Mouse (Mus musculus): Measurements from ENCODE around the gene Cyp27a1. TPM values are rescaled to one million over a fixed set of nuclear protein-coding genes. Genes with fewer than 3 reads are reported as not detected.

The Cyp27a1 gene
- total RNA-seq, 2 experiments from 2014 or later = 1.5 to 2.8 TPM

DNA sequence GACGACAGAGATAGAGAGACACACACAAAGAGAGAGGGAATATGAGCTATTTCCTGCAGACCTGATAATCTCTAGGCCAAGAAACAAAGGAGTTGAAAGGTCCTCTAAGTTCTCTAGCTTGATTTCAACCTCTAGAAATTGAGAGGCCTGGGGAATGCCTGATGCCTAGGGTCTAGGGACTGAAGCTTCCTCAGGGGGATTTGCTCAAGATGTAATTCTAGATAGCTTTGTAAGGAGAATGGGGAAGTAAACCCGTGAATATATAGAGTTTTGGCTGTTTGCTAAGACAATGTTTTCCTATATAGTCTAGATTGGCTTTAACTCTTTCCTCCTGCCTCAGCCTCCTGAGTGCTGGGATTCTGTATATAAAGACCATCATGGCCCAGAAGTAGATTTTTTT lies 1.6 kb downstream of the Cyp27a1 start:
- intact Hi-C loops (cut with DNase I) = no loop called here

DNA sequence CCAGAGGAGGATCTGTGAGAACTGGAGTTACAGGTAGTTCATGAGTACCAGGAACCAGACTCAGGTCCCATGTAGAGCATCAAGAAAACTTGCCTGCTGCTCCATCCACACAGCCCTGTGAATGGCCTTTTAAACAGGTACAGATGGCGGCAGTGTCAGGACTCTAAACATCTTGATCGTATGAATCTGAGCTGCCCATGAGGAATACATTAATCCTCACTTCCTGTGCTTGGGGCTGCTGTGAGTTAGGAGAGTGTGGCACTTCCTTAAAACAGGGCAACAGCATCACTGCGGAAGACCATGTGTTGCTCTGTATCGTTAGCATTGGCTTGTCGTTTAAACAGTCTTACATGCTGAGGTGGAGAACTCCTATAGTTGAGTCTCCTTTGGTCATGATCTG lies 2.1 kb downstream of the Cyp27a1 start:
- no peak for DNase-seq (ENCODE audit: low spot score in 2 of 2)
- intact Hi-C loops (cut with DNase I) = no loop called here

More for the DNA sequence above, 1.6 kb downstream of the Cyp27a1 start:
- DNase-seq (ENCODE audit: low spot score in 2 of 2) = no peak

DNA sequence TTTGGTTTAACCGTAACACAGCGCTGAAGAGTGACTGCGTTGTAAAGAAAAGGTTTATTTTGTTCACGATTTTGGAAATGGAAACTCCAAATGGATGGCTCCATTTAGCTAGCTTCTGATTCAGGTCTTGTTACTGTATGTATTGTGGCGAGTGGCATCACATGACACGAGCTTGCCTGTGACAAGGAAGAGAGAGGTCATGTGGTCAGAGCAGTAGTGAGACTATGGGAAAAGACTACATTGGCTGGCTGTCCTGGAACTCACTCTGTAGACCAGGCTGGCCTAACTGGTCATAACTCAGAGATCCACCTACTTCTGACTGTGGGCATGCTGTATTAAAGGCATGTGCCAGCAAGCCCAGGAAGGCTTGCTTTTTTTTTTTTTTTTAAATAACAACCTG lies 2.5 kb downstream of the Cyp27a1 start:
- intact Hi-C loops (cut with DNase I) = no loop called here
- no peak for DNase-seq (ENCODE audit: low spot score in 2 of 2)

DNA sequence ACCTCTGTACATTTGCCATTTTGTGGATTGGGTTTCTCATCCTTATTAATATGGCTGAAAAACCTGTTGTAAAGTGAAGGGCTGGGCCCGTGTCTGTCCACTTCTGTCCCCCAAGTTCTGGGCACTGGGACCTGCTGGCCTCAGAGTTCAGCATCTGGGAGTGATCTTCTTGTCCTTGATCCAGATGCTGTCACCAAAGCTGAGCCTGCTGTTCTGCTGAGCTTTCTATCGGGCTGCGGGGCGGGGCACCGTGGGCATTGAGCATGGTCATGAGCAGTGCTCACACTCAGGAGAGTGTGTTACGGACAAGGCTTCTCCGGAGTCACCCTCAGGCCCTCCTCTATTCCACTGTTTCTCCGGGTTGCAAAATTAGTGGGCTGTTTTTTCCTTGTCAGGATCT lies 4.7 kb downstream of the Cyp27a1 start:
- no peak for DNase-seq (ENCODE audit: low spot score in 2 of 2)
- intact Hi-C loops (cut with DNase I) = no loop called here

DNA sequence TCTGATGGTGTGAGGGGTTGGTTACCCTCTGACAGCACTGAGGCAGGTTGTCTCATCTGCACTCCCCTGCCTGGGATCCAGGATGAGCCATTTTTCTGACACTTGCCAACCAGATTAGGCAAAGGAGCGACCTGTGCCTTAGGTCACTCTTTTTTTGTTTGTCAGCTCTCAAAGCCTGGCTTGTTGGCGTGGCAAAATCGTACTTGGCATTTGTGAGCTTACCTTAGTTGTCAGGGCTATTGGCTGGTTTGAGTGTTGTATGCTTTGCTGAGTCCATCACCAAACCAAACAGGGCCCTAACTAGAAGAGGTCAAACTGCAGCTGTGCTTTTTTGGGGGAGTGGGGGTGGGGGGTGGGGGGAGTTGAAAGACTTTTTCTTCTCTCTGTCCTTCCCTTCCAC lies 5.9 kb downstream of the Cyp27a1 start:
- no peak for DNase-seq (ENCODE audit: low spot score in 2 of 2)
- intact Hi-C loops (cut with DNase I) = no loop called here

DNA sequence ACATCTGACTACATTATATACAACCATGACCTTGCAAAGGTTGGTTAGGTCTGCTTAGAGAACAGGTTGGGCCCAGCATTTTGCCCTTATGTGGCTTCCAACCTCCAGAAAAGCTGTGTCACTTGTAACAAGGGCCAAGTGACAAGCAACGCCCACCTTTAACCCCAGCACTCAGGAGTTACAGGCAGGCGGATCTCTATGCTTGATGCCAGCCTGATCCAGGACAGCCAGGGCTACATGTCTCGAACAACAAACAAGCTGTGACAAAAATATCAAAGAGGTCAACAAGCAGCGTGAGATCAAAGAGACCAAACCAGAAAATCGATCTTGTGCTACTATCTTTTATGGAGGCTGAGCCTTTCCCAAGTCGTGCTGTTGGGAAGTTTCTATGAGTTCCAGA lies 8.3 kb downstream of the Cyp27a1 start:
- intact Hi-C loops (cut with DNase I) = no loop called here
- DNase-seq (ENCODE audit: low spot score in 2 of 2) = no peak

DNA sequence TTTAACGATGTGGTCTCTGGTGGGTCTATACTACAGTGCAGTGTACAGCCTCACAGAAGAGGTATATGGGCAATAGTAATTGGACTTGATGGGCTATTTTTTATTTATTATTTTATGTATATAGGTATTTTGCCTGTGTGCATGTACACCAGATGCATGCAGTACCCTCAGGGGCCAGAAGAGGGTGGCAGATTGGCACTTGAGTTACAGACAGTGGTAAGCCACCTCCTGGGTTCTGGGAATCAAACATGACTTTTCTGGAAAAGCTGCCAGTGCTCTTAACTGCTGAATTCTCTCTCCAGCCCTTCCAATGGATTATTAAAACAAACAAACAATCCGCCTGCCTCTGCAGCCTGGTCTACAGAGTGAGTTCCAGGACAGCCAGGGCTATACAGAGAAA lies 10.4 kb downstream of the Cyp27a1 start:
- intact Hi-C loops (cut with DNase I) = no loop called here
- DNase-seq (ENCODE audit: low spot score in 2 of 2) = no peak

DNA sequence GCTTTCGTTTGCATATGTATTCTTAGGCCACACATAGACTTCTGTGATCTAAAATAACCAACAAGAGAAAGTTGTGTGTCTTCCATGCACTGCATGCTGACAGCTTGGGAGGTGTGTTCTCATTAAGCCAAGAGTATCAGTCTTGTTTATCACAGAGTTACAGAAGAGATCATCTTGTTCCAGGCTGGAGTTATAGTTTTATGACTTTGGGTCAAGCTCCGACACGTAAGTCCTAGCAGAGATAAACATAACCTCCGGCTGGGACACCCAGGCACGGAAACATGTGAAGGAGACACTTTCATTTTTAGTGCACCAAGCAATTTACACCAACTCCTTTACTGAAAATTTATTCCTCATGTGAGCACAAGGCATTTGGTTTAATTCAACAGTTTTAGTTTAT lies 12.7 kb downstream of the Cyp27a1 start:
- DNase-seq (ENCODE audit: low spot score in 2 of 2) = no peak
- intact Hi-C loops (cut with DNase I) = no loop called here

DNA sequence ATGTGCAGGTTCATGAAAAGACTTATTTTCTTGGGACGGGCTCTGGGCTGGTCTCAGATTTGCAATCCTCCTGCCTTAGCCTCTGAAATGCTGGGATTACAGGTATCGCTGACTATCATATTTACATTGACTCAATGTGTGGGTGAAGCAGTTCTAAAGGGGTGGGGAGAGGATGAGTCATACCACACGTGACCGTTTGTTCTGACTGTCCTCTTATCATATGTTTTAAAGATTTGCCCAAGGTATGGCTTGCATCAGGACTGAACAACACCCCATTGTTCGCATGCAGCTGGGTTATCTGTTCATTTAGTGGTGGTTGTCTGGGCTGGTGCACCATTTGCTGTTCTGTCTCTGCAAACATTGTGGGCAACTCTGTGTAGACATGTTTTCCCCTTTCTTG lies 13.3 kb downstream of the Cyp27a1 start:
- intact Hi-C loops (cut with DNase I) = no loop called here
- DNase-seq (ENCODE audit: low spot score in 2 of 2) = no peak

DNA sequence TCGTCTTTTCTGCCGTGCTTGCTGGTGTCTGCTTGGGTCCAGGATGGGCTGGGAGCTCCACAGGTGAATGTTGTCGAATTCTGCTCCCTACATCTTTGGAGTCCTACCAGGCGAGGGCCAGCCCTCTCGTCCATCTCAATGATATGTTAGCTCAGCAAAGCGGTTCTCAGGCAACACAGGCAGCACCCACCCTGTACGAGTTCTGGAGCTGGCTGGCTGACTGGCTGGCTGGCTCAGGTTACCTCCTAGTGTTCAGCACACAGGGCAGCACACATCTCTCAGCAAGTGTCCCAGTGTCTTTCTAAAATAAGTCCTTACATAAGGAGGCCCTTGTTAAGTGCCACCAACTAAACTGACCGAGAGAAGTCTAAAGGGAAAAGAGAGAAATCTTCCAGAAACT lies 15.1 kb downstream of the Cyp27a1 start:
- no peak for DNase-seq (ENCODE audit: low spot score in 2 of 2)
- intact Hi-C loops (cut with DNase I) = no loop called here

DNA sequence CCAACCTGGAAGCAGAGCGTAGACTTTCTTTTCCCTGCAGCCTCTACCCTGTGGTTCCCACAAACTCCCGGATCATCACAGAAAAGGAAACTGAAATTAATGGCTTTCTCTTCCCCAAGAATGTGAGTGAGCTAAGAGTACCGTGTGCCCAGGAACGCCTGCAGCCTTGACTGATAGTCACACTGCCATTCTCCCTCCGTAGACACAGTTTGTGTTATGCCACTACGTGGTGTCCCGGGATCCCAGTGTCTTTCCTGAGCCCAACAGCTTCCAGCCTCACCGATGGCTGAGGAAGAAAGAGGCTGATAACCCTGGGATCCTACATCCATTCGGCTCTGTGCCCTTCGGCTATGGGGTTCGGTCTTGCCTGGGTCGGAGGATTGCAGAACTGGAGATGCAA lies 23.6 kb downstream of the Cyp27a1 start:
- DNase-seq (ENCODE audit: low spot score in 2 of 2) = no peak
- intact Hi-C loops (cut with DNase I) = no loop called here

DNA sequence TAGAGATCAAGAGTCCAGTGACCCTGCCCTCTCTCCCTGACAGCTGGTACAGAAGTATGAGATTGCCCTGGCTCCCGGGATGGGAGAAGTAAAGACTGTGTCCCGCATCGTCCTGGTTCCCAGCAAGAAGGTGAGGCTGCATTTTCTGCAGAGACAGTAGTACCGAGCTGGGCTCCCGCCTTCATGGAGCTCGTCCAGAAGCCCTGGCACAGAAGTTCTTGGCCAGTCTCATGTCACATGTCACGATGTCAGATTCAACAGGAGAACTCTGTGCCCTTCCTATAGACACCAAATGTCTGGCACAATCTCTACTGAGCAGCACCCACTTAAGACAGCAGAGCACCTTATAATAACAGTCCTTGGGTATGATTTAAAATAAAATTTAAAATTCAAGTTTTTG lies 24.1 kb downstream of the Cyp27a1 start:
- DNase-seq (ENCODE audit: low spot score in 2 of 2) = no peak
- intact Hi-C loops (cut with DNase I) = no loop called here

DNA sequence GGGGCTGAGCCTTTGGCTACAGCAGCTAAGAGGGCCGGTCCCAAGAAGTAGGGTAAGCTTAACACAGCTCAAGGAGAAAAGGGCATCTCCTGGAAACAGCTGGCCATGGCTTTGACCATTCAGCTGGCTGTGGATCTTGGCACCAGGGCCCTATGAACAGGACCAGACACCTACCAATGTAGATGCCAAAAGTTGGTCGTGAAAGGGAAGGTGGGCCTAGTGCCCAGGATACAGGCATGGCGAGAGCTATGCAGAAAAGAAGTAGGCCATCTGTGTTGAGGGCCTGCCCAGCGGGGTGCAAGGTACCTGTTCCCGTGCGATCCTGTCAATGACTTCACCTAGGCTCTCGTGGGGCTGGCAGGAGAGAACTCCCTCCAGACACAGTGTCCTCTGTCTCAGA lies 27.5 kb downstream of the Cyp27a1 start:
- intact Hi-C loops (cut with DNase I) = no loop called here

DNA sequence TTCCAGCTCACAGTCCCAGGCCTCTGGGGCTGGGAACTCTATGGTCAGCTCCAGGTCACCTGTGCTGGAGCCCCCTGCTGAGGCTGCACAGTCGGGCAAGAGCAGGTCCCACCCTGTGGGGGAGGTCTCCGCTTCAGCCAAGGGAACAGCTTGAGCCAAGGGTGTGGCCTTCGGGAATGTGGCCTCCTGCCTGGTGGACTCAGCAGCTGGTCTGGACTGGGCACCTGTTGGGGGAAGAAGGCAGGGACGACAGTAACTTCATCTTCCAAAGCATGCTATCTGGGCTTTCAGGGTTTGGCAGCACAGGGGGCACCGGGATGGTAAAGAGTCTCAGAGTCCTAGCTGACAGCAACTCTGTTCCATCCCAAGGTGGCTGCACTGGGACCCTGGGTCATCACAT lies 34.0 kb downstream of the Cyp27a1 start:
- intact Hi-C loops (cut with DNase I) = no loop called here
- no peak for DNase-seq (ENCODE audit: low spot score in 2 of 2)

More for the DNA sequence above, 27.5 kb downstream of the Cyp27a1 start:
- no peak for DNase-seq (ENCODE audit: low spot score in 2 of 2)

DNA sequence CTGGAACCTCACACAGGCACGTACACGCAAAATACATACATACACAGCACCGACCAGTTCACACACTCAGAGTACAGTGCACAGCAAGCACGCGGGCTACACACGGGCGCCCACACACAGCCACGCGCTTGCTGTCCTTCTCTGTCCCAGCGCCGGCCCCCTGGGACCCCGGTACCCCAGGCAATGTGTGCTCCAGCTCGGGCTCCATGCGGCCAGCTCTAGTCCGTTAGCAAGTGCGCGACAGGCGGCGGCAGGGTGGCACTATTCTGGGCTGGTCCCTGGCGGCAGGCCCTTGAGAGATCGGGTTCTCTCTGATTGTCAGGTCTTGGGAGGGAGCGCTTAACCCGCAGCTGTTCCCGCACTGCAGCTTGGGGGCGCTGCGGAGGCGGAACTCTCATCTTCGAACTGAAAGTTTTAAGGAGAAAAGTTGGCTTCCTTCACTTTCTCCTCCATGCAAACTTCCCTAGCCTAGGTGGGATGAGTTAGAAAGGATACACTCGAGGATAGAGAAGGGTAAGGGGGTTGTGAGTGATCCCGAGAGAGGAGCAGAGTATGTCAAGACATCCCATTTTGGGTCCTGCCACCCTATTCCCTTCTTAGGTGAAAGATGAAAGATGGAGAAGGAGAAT lies 35.4 kb downstream of the Cyp27a1 start, which contains the start of gene Prkag3:
Prkag3 (minus strand) TSS at position 579 of the 629 bp plus-strand sequence.
- intact Hi-C loops (cut with DNase I) = no loop called here

DNA sequence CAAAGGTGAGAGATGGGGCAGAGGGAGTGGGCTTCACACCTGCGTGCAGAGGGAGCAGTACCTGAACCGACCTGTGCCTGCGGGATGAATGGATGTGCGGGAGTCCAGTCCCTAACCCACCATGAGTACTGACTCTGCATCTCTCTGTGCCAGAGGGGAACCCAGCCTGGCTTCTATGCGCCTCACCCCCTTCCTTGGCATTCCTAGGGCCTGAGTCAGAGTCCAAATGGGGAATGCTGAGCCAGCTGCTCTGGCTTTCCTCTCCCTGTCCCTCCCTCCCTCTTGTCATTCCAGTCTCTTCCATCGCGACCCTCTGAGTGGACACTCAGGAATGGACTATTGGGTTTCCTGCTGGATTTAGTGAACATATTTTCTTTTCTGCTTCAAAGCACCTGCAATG lies 35.9 kb downstream of the Cyp27a1 start:
- DNase-seq (ENCODE audit: low spot score in 2 of 2) = no peak
- intact Hi-C loops (cut with DNase I) = no loop called here

More for the DNA sequence above, 35.4 kb downstream of the Cyp27a1 start, which contains the start of gene Prkag3:
- peak; percentile 54 to 75 for DNase-seq (ENCODE audit: low spot score in 2 of 2)

DNA sequence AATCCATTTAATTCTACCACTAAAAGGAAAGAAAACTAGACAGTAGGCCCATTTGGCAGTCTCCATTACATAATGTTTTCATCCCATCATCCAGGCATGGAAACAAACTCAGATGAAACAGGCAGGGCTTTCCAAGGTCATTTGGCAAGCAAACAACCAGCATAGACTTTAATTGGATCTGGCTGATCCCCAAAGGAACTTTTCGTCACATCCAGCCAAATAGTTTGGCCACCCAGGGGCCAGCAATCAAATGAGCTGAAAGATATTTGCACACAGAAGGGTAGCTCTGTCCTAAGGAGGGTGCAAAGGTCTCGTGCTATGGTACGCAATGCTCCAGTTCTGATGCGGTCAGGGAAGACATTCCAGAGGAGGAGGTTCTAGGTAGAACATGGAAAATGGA lies 37.3 kb downstream of the Cyp27a1 start:
- intact Hi-C loops (cut with DNase I) = no loop called here

DNA sequence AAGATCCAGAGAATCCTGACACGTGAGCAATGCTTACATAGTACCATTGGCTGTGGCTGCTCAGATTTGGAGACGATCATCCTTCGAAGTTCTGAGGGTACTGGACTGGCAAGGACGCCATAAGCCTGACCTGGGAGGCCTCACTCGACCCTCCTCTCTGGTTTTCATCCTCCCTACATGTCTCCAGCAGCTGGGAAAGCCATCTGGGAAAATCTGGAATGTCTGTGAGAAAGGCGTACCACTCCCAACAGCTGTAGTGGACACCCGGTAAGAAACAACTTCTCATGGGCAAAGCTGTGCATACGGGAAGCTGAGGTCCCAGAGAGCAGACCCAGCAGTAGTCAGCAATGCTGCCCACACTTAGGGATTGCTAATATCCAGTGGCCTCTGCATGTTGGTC lies 38.8 kb downstream of the Cyp27a1 start:
- DNase-seq (ENCODE audit: low spot score in 2 of 2) = no peak
- intact Hi-C loops (cut with DNase I) = no loop called here

More for the DNA sequence above, 37.3 kb downstream of the Cyp27a1 start:
- DNase-seq (ENCODE audit: low spot score in 2 of 2) = peak in 1 of 2 experiments; percentile 53

DNA sequence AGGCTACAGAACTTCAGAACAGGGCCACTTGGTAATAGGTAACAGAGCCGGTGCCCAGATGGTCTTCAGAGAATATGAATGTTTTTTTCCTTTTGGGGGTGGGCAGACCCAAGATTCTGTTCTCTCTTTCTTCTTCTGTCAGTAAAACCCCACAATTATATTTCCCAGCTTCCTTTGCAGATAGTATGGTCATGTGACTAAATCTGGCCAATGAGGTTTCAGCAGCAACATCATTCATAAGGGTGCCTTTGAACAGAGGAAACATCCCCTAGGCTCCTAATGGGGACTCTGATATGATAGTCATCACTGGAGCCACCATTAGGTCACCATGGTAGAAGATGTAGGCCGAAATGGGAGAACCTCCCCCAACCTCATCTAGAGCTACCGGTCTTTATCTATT lies 39.5 kb downstream of the Cyp27a1 start:
- intact Hi-C loops (cut with DNase I) = no loop called here
- DNase-seq (ENCODE audit: low spot score in 2 of 2) = no peak

DNA sequence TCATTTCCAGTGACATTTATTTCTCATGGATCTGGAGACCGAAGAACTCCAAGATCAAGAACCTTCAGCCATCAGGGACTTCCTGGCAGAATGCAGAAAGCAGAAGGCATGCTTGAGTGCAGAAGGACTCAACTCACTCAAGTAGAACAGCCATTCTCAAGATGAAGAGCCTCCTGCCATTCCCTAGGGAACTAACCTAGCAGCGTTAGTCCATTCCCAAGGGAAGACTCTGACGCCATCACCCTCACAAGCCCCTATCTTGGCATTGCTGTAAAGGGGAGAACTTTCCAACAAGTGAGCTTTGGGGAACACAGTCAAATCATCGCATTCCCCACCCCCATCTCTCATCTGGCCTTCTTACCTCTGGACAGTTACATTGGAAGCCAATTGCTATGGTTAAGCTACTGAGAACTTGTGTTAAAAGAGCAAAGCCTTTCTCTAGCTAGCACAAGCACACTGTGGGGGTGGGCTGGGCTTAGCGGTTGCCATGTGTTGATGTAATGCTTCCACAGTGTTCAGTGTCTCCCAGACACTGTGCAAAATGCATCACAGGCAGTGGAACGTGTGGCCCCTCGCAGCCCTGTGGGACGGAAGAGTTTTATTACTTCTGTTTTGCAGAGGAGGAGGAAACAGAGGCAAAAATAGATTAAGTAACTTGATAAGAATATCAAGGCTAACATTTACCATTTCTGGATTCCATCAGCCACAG lies 40.0 kb downstream of the Cyp27a1 start:
- peak in 1 of 2 experiments; percentile 23 for DNase-seq (ENCODE audit: low spot score in 2 of 2)
- intact Hi-C loops (cut with DNase I) = no loop called here

DNA sequence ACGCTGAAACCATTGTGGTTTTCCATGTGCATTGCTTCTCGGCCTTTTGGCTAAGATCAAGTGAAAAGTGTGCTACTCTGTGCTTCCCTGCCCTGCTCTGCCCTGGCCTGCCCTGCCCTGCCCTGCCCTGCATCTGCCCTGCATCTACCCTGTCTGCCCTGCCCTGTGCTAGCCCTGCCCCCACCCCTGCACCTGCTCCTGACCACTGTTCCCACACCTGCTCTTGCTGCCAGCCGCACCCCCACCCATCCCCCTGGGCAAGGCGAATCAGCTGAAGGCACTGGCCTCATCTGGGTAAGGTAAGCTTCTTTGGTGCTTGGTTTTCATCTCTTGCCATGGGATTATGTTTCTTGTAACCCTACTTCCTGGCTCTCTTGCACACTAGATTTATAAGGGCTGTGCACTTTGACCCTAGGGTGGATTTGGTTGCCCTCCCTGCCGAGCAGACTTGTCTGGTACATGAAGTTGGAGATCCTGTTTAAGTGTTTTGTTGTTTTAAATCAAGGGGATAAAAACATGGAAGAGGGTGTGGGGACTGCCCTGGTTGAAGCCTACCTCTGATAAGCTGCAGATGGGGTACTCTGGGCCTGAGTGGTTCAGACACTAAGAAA lies 40.9 kb downstream of the Cyp27a1 start:
- DNase-seq (ENCODE audit: low spot score in 2 of 2) = no peak
- intact Hi-C loops (cut with DNase I) = no loop called here

All from left cerebral cortex, postnatal 14 days (tissue).